Mouse (Mus musculus): ENCODE data around the gene Nudt12. TPM values are rescaled to one million over a fixed set of nuclear protein-coding genes. Genes with fewer than 3 reads are reported as not detected.

Gene Nudt12
- polyA plus RNA-seq, 1 experiment, result 0.32 TPM

DNA sequence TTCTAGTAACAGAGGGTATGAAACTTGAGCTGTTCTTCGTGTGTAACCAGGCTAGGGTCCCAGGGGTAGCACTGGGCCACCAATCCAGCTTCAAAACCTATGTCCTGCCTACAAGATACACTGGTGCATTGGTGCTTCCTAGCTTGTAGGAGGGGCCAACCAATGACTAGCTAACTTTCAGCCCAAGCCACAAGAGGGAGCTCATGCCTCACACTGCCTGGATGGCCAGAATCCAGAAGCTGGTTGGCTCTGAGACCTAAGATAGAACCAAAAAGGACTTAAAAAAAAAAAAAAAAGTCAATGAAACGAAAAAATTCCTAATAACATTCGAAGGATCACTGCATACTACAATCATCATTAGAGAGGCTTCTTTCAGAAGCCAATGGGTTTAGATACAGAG lies 53.3 kb downstream of the Nudt12 start:
- no peaks in the 10 kb centered on the region for H3K79me2 ChIP-seq (ENCODE audit: control insufficient read depth, insufficient read depth)
- no peak overlapping the region for H3K4me3 ChIP-seq (ENCODE audit: insufficient read depth, poor library complexity, severe bottlenecking)
- TF ChIP-seq MYOG (IDR thresholded peaks at IDR 0.05; ENCODE audit: control insufficient read depth, extremely low read depth, insufficient read length) (no peak), FOSL1 (IDR thresholded peaks at IDR 0.05; ENCODE audit: insufficient read depth, low read length, poor library complexity, severe bottlenecking) (no peak), USF1 (IDR thresholded peaks at IDR 0.05; ENCODE audit: low read depth) (no peak), MAX (IDR thresholded peaks at IDR 0.05) (no peak), CTCF (IDR thresholded peaks at IDR 0.05; ENCODE audit: control insufficient read depth, insufficient read depth, insufficient read length) (no peak), CEBPB (IDR thresholded peaks at IDR 0.05; ENCODE audit: low read depth) (no peak), MYOD1 (IDR thresholded peaks at IDR 0.05; ENCODE audit: control insufficient read depth, insufficient read length, low read depth) (no peak)
- H3K36me3 ChIP-seq (ENCODE audit: control insufficient read depth, insufficient read depth), result no peaks in the 10 kb centered on the region
- H3K79me3 ChIP-seq (ENCODE audit: low read depth), result no peaks in the 10 kb centered on the region
- H3ac ChIP-seq (ENCODE audit: control insufficient read depth, insufficient read length, low read depth), result no peak overlapping the region
- H3K27me3 ChIP-seq (ENCODE audit: control insufficient read depth, insufficient read depth, insufficient read length), result no peaks in the 10 kb centered on the region

DNA sequence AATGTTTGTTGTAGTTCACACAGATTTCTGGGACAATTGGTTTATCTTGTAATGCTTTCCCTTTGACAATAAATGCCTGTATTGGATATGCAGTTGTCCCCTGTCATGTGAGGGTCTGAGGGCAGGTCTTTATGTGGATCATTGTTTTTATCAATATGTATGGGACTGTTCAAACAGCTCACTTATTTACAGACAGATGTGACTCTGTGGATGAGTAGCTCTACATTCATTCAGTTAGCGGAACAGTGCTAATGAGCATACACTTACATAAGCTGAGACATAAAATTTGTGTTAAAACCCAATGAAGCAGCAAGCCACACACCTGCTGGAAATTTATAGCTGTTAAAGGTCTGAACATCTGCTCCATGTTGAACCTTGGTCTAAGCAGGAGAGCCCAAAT lies 56.1 kb downstream of the Nudt12 start:
- Histone ChIP-seq H3K36me3 (ENCODE audit: control insufficient read depth, insufficient read depth) (no peaks in the 10 kb centered on the region), H3K27me3 (ENCODE audit: control insufficient read depth, insufficient read depth, insufficient read length) (no peaks in the 10 kb centered on the region)

More for the DNA sequence above, 56.1 kb downstream of the Nudt12 start:
- no peak for TF ChIP-seq MYOG (IDR thresholded peaks at IDR 0.05; ENCODE audit: control insufficient read depth, extremely low read depth, insufficient read length)
- no peak for TF ChIP-seq CTCF (IDR thresholded peaks at IDR 0.05; ENCODE audit: control insufficient read depth, insufficient read depth, insufficient read length)
- no peak for TF ChIP-seq USF1 (IDR thresholded peaks at IDR 0.05; ENCODE audit: low read depth)
- no peak for TF ChIP-seq MAX (IDR thresholded peaks at IDR 0.05)
- TF ChIP-seq MYOD1 (IDR thresholded peaks at IDR 0.05; ENCODE audit: control insufficient read depth, insufficient read length, low read depth), result no peak
- Histone ChIP-seq H3K79me3 (ENCODE audit: low read depth) (no peaks in the 10 kb centered on the region), H3K79me2 (ENCODE audit: control insufficient read depth, insufficient read depth) (no peaks in the 10 kb centered on the region), H3ac (ENCODE audit: control insufficient read depth, insufficient read length, low read depth) (no peak overlapping the region), H3K4me3 (ENCODE audit: insufficient read depth, poor library complexity, severe bottlenecking) (no peak overlapping the region)

Other genes starting within 250 kb of the Nudt12 start
- not detected for gene Pdzph1, start 22.0 kb downstream of the Nudt12 start, polyA plus RNA-seq (2012; fragmentation: generic; extraction: Trizol)

All from C2C12 (cell line).